Mouse (Mus musculus) megakaryocyte, embryonic 14.5 days (primary cell): ENCODE data around the gene Rpl36a-ps1.

Experiments
- FLI1 ChIP-seq: IDR thresholded peaks from 2 replicates; pipeline ENCODE4 v1.6.1; 2012; ENCODE audit warnings: low read length, inconsistent platforms, mixed read lengths
- GATA1 ChIP-seq: IDR thresholded peaks from 3 replicates; pipeline ENCODE4 v1.6.1; 2012; ENCODE audit warnings: mixed read lengths, low read length, inconsistent platforms, borderline replicate concordance

DNA sequence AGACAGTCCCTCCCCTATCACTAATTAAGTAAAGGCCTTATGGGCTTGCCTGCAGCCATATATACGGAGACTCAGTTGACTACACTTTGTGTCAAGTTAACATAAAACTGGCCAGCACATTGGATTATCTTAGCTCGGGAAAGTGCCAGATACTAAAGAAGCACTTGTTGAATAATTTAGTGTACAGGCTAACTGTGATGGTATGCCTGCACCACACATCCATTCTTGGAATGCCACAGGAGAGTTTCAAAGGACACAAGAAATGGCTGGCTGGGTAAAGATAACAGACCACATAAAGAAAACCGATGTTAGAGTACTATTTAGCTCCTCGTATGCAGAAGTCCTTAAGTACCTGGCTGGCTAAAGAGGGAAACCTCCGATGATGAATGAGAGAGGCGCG lies 24.6 kb upstream of the Rpl36a-ps1 start:
- TF ChIP-seq GATA1 (no peak), FLI1 (no peak)
